15 mouse cellular contexts compared by ENCODE assay signal in genomic region chr5:90789306-90790073, GRCm38 (mm10). TPM values are rescaled to one million over a fixed set of nuclear protein-coding genes. Genes with fewer than 3 reads are reported as not detected.
DNase-seq lines count a peak whose midpoint lies in the region; ATAC-seq and TF ChIP-seq lines count a peak whose summit lies in the region.
"Had no signal": no experiment of that assay in that cellular context is flagged by ENCODE, and none has a peak within 500 bp of the region (broad histone marks: within the 10 kb centered on the region; RNA-seq: fewer than 3 reads in every experiment).

No protein-coding gene starts in this region.

- TF ChIP-seq POLR2A in lung, adult 2 months (IDR thresholded peaks at IDR 0.05; ENCODE audit: borderline replicate concordance, extremely low read depth, low read depth, low read length), result no peak

- peaks cover 2% of the 10 kb centered on the region; the same call in 1 of the 2 replicates for H3K4me1 ChIP-seq in lung, adult 2 months (ENCODE audit: control insufficient read depth, insufficient read depth, low read length)
- peaks cover 44% of the 10 kb centered on the region for H3K4me1 ChIP-seq in megakaryocyte, embryonic 14.5 days
- 0 out of 2 replicates have a peak, but pooled peaks cover 6% of the 10 kb centered on the region for H3K4me1 ChIP-seq in intestine, embryonic 16.5 days (ENCODE audit: control insufficient read depth, insufficient read depth, low read length)
- H3K4me1 ChIP-seq in hindbrain, embryonic 12.5 days, result peaks cover 4% of the 10 kb centered on the region; the same call in 1 of the 2 replicates

- no peak overlapping the region for H3K9ac ChIP-seq in intestine, embryonic 16.5 days (ENCODE audit: low read depth, low read length)
- H3K9ac ChIP-seq in hindbrain, embryonic 12.5 days, result no peak overlapping the region

- ATAC-seq in common myeloid progenitor, adult 5-6 weeks (replicated peaks; ENCODE audit: low read depth, poor library complexity, severe bottlenecking), result peak; percentile 72
- no peak for ATAC-seq in intestine, embryonic 16.5 days
- ATAC-seq in hindbrain, embryonic 12.5 days (ENCODE audit: low FRiP score), result no peak
- ATAC-seq: hindbrain, embryonic 16.5 days had no signal

- 35% methylated on average over 11 of the region's 11 CpGs for WGBS in lung, adult 2 months
- 68% methylated on average over 11 of the region's 11 CpGs for WGBS in intestine, embryonic 16.5 days
- WGBS in hindbrain, embryonic 12.5 days, result 84% methylated on average over 11 of the region's 11 CpGs

- H3K36me3 ChIP-seq in megakaryocyte, embryonic 14.5 days (replicated peaks; ENCODE audit: low read length), result no peaks in the 10 kb centered on the region
- no peaks in the 10 kb centered on the region for H3K36me3 ChIP-seq in intestine, embryonic 16.5 days (ENCODE audit: control insufficient read depth, insufficient read depth, low read length)
- no peaks in the 10 kb centered on the region for H3K36me3 ChIP-seq in hindbrain, embryonic 12.5 days

- H3K9me3 ChIP-seq in megakaryocyte, embryonic 14.5 days, result no peaks in the 10 kb centered on the region
- no peaks in the 10 kb centered on the region for H3K9me3 ChIP-seq in intestine, embryonic 16.5 days (ENCODE audit: control insufficient read depth, low read length)
- H3K9me3 ChIP-seq in hindbrain, embryonic 12.5 days (replicated peaks), result no peaks in the 10 kb centered on the region

- TF ChIP-seq CTCF in lung, adult 2 months (IDR thresholded peaks at IDR 0.05; ENCODE audit: insufficient read depth, low read length), result no peak

- peak; percentile 23 for DNase-seq in lung, adult 2 months
- DNase-seq in lung, postnatal 10 days, result no peak
- DNase-seq in kidney, postnatal 10 days, result peak; percentile 13
- DNase-seq: cerebellum, postnatal 10 days; thymus, postnatal 36 days had no signal

- H3K27me3 ChIP-seq in megakaryocyte, embryonic 14.5 days (replicated peaks), result no peaks in the 10 kb centered on the region
- H3K27me3 ChIP-seq in intestine, embryonic 16.5 days (replicated peaks; ENCODE audit: control insufficient read depth, insufficient read depth, low read length), result no peaks in the 10 kb centered on the region
- 0 out of 2 replicates have a peak, but pooled peaks cover 2% of the 10 kb centered on the region for H3K27me3 ChIP-seq in hindbrain, embryonic 12.5 days

- no peak overlapping the region for H3K4me2 ChIP-seq in intestine, embryonic 16.5 days (ENCODE audit: low read depth, low read length)
- H3K4me2 ChIP-seq in hindbrain, embryonic 12.5 days (replicated peaks), result no peak overlapping the region

- no peak overlapping the region for H3K4me3 ChIP-seq in lung, adult 2 months (replicated peaks; ENCODE audit: extremely low read depth, low read depth, low read length)
- peak overlapping the region; percentile 48 for H3K4me3 ChIP-seq in megakaryocyte, embryonic 14.5 days (replicated peaks)
- H3K4me3 ChIP-seq in intestine, embryonic 16.5 days (ENCODE audit: low read length), result no peak overlapping the region
- no peak overlapping the region for H3K4me3 ChIP-seq in hindbrain, embryonic 12.5 days
- H3K4me3 ChIP-seq: left cerebral cortex, adult 2 months had no signal

- H3K27ac ChIP-seq in intestine, embryonic 16.5 days (ENCODE audit: low read length), result no peak overlapping the region
- H3K27ac ChIP-seq in hindbrain, embryonic 12.5 days, result no peak overlapping the region
- H3K27ac ChIP-seq: left cerebral cortex, adult 2 months; stomach, postnatal 0 days had no signal

RNA-seq across cellular contexts. Expression of gene Cxcl3, which starts 3.6 kb away (rescaled TPM):
- 0.87 and 1.5 TPM in 2 replicates for polyA plus RNA-seq in lung, adult 2 months (2012; rRNA removed)
- 0.05 TPM in 1 of 2 replicates, not detected in the other for total RNA-seq in common myeloid progenitor, adult 5-6 weeks (2017)
- 13.4 and 15.8 TPM in 2 replicates for polyA plus RNA-seq in megakaryocyte, embryonic 14.5 days (2012; ENCODE audit: insufficient read depth, low replicate concordance)
- polyA plus RNA-seq in intestine, embryonic 16.5 days (2015; fragmentation: Nextera tagmentation; extraction: Ambion mirVana), result 0.13 TPM in 1 of 2 replicates, not detected in the other
- not detected in 2 replicates for polyA plus RNA-seq in hindbrain, embryonic 12.5 days (2016; fragmentation: Nextera tagmentation; extraction: Ambion mirVana)
- total RNA-seq: gastrocnemius, postnatal 4 days; left cerebral cortex, adult 2 months; liver, adult 2 months had no signal
- polyA plus RNA-seq: heart, postnatal 0 days; liver, adult 2 months had no signal

RNA-seq across cellular contexts. Expression of gene Cxcl15, which starts 4.8 kb away (rescaled TPM):
- polyA plus RNA-seq in lung, adult 2 months (2012; rRNA removed), result 247 and 423 TPM in 2 replicates
- total RNA-seq in common myeloid progenitor, adult 5-6 weeks (2017), result not detected in 2 replicates
- not detected in 2 replicates for polyA plus RNA-seq in megakaryocyte, embryonic 14.5 days (2012; ENCODE audit: insufficient read depth, low replicate concordance)
- polyA plus RNA-seq in intestine, embryonic 16.5 days (2015; fragmentation: Nextera tagmentation; extraction: Ambion mirVana), result 0.18 and 0.22 TPM in 2 replicates
- 0.10 TPM in 1 of 2 replicates, not detected in the other for polyA plus RNA-seq in hindbrain, embryonic 12.5 days (2016; fragmentation: Nextera tagmentation; extraction: Ambion mirVana)
- total RNA-seq: gastrocnemius, postnatal 4 days; left cerebral cortex, adult 2 months; liver, adult 2 months had no signal
- polyA plus RNA-seq: hindbrain, embryonic 16.5 days; liver, adult 2 months had no signal

RNA-seq across cellular contexts. Expression of gene Pf4, which starts 17.3 kb away (rescaled TPM):
- polyA plus RNA-seq in lung, adult 2 months (2012; rRNA removed), result 49.0 and 65.2 TPM in 2 replicates
- total RNA-seq in common myeloid progenitor, adult 5-6 weeks (2017), result 138 and 211 TPM in 2 replicates
- 1,238 and 4,927 TPM in 2 replicates for polyA plus RNA-seq in megakaryocyte, embryonic 14.5 days (2012; ENCODE audit: insufficient read depth, low replicate concordance)
- 47.1 and 47.6 TPM in 2 replicates for polyA plus RNA-seq in intestine, embryonic 16.5 days (2015; fragmentation: Nextera tagmentation; extraction: Ambion mirVana)
- 56.2 and 75.0 TPM in 2 replicates for polyA plus RNA-seq in hindbrain, embryonic 12.5 days (2016; fragmentation: Nextera tagmentation; extraction: Ambion mirVana)

RNA-seq across cellular contexts. Expression of gene Ppbp, which starts 21.2 kb away (rescaled TPM):
- 18.2 and 36.7 TPM in 2 replicates for polyA plus RNA-seq in lung, adult 2 months (2012; rRNA removed)
- total RNA-seq in common myeloid progenitor, adult 5-6 weeks (2017), result 0.82 and 1.5 TPM in 2 replicates
- 127 and 345 TPM in 2 replicates for polyA plus RNA-seq in megakaryocyte, embryonic 14.5 days (2012; ENCODE audit: insufficient read depth, low replicate concordance)
- 1.3 and 2.5 TPM in 2 replicates for polyA plus RNA-seq in intestine, embryonic 16.5 days (2015; fragmentation: Nextera tagmentation; extraction: Ambion mirVana)
- 7.8 and 9.6 TPM in 2 replicates for polyA plus RNA-seq in hindbrain, embryonic 12.5 days (2016; fragmentation: Nextera tagmentation; extraction: Ambion mirVana)

RNA-seq across cellular contexts. Expression of gene Cxcl5, which starts 30.3 kb away (rescaled TPM):
- 0.25 and 0.77 TPM in 2 replicates for polyA plus RNA-seq in lung, adult 2 months (2012; rRNA removed)
- total RNA-seq in common myeloid progenitor, adult 5-6 weeks (2017), result not detected in 2 replicates
- polyA plus RNA-seq in megakaryocyte, embryonic 14.5 days (2012; ENCODE audit: insufficient read depth, low replicate concordance), result 0.36 TPM in 1 of 2 replicates, not detected in the other
- 0.33 and 0.44 TPM in 2 replicates for polyA plus RNA-seq in intestine, embryonic 16.5 days (2015; fragmentation: Nextera tagmentation; extraction: Ambion mirVana)
- 0.29 and 0.48 TPM in 2 replicates for polyA plus RNA-seq in hindbrain, embryonic 12.5 days (2016; fragmentation: Nextera tagmentation; extraction: Ambion mirVana)

Comparison
In these comparisons a context has a peak if more than half of its experiments do, and no peak if none do; other contexts are left out.
1. RNA of gene Cxcl15, which starts 4.8 kb away (polyA plus RNA-seq): 247 to 423 TPM in lung, adult 2 months; 0.18 to 0.22 TPM in intestine, embryonic 16.5 days, 0.10 TPM in hindbrain, embryonic 12.5 days and not detected in megakaryocyte, embryonic 14.5 days; every median in the first group is over 100 times any median in the second.
2. RNA of gene Pf4, which starts 17.3 kb away (polyA plus RNA-seq): 1,238 to 4,927 TPM in megakaryocyte, embryonic 14.5 days; 56.2 to 75.0 TPM in hindbrain, embryonic 12.5 days, 49.0 to 65.2 TPM in lung, adult 2 months and 47.1 to 47.6 TPM in intestine, embryonic 16.5 days; every median in the first group is over 10 times any median in the second.